Comparison of ENCODE assay signal across 25 mouse cellular contexts in genomic region chr4:87696921-87697320, GRCm38 (mm10).
"Had no signal": no experiment of that assay in that cellular context is flagged by ENCODE, and none has a peak within 500 bp of the region (broad histone marks: within the 10 kb centered on the region; RNA-seq: fewer than 3 reads in every experiment).

No protein-coding gene starts in this region.

- H3K9ac ChIP-seq: heart, embryonic 12.5 days; hindbrain, embryonic 12.5 days; hindbrain, embryonic 14.5 days; intestine, embryonic 15.5 days; limb, embryonic 13.5 days; limb, embryonic 15.5 days; liver, embryonic 12.5 days; liver, embryonic 14.5 days had no signal

- DNase-seq: gastrocnemius, postnatal 14 days; gastrocnemius, postnatal 36 days; heart, adult 11 months; heart, adult 2 months; heart, postnatal 10 days; heart, postnatal 4 days; kidney, adult 18-20 months; kidney, adult 8-10 months; kidney, postnatal 10 days; kidney, postnatal 25 days; kidney, postnatal 4 days had no signal

- H3K36me3 ChIP-seq: heart, embryonic 12.5 days; hindbrain, embryonic 10.5 days; hindbrain, embryonic 12.5 days; intestine, embryonic 15.5 days; limb, embryonic 13.5 days; limb, embryonic 15.5 days; liver, embryonic 12.5 days had no signal

- H3K4me2 ChIP-seq: heart, embryonic 12.5 days; hindbrain, embryonic 12.5 days; hindbrain, embryonic 14.5 days; intestine, embryonic 15.5 days; limb, embryonic 13.5 days; limb, embryonic 15.5 days; liver, embryonic 12.5 days had no signal

- ATAC-seq: hindbrain, embryonic 16.5 days; inflammation-experienced regulatory T-cells, adult 6 months; intestine, embryonic 15.5 days; intestine, postnatal 0 days; liver, embryonic 12.5 days had no signal

- H3K4me1 ChIP-seq: intestine, embryonic 15.5 days; liver, embryonic 12.5 days had no signal

- H3K27me3 ChIP-seq: heart, embryonic 12.5 days; hindbrain, embryonic 12.5 days; intestine, embryonic 15.5 days; limb, embryonic 13.5 days; limb, embryonic 15.5 days; liver, embryonic 12.5 days had no signal

- H3K4me3 ChIP-seq: heart, adult 2 months; heart, embryonic 12.5 days; hindbrain, embryonic 10.5 days; hindbrain, embryonic 12.5 days; intestine, embryonic 15.5 days; layer of hippocampus, adult 2 months; left cerebral cortex, adult 2 months; limb, embryonic 13.5 days; limb, embryonic 15.5 days; liver, embryonic 12.5 days had no signal

- H3K9me3 ChIP-seq: heart, embryonic 12.5 days; hindbrain, embryonic 10.5 days; hindbrain, embryonic 12.5 days; intestine, embryonic 15.5 days; limb, embryonic 13.5 days; limb, embryonic 15.5 days; liver, embryonic 12.5 days had no signal

- H3K27ac ChIP-seq: heart, adult 2 months; hindbrain, embryonic 10.5 days; hindbrain, embryonic 12.5 days; hindbrain, embryonic 14.5 days; intestine, embryonic 15.5 days; layer of hippocampus, adult 2 months; left cerebral cortex, adult 2 months; limb, embryonic 13.5 days; limb, embryonic 15.5 days; liver, embryonic 12.5 days; liver, embryonic 14.5 days had no signal
